Mouse (Mus musculus): ENCODE measurements around the gene Ddn.

DNA sequence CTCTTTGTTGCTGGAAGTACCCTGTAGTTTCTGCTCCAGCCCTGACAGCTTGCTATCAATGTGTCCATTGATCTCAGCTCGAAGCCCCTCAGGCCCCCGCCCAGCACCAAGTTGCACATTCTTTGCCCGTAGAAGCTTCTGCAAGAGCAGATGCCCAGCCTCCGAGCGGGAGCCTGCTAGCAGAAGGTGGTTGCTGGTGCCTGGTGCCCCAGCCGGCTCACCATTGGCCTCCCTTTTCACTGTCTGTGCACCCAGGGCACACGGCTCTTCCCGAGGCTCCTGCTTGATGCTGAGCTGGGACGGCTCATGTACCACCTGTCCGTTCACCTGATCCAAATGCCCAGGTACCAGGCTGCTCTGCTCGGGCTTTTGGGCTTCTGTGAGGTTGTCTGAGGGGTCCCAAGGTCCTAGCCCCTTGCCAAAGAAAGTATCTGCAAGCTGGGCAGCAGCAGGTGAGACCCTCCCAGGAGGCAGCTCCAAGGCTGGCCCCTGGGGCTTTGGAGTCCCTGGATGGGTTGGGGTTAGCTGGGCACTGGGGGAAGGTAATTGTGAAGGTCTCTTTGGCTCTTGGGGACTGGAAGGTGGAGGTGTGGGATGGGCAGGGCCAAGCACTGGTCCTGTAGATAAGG is 34.4 kb upstream of the Ddn start:
- TF ChIP-seq GATA1 (IDR thresholded peaks at IDR 0.05; ENCODE audit: low read length) (no peak), TAL1 (IDR thresholded peaks at IDR 0.05; ENCODE audit: low read length) (no peak)

Measured in erythroblast, embryonic 14.5 days (primary cell).